Mouse (Mus musculus): ENCODE results near the gene Cir1.

Cir1 gene

DNA sequence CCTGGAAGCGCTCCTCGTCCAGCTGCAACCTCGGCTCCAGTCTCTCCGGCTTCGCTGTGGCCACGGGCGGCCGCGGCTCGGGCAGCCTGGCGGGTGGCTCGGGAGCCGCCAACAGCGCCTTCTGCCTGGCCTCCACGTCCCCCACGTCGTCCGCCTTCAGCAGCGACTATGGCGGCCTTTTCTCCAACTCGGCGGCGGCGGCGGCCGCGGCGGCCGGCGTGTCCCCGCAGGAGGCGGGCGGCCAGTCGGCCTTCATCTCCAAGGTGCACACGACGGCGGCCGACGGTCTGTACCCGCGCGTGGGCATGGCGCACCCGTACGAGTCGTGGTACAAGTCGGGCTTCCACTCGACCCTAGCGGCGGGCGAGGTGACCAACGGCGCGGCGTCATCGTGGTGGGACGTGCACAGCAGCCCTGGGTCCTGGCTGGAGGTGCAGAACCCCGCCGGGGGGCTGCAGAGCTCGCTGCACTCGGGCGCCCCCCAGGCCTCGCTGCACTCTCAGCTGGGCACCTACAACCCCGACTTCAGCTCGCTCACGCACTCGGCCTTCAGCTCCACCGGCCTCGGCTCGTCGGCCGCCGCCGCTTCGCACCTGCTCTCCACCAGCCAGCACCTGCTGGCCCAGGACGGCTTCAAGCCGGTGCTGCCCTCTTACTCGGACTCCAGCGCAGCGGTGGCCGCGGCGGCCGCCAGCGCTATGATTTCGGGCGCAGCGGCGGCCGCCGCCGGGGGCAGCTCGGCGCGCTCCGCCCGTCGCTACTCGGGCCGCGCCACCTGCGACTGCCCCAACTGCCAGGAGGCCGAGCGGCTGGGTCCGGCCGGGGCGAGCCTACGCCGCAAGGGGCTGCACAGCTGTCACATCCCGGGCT lies 39.0 kb downstream of the Cir1 start:
- in situ Hi-C loops (cut with MboI, MseI) = loop anchor here in 1 of 2 experiments (10.0 kb wide), 1 partner anchor 289 kb away; the partner anchor contains the start of genes Gm11084 and Sp3

DNA sequence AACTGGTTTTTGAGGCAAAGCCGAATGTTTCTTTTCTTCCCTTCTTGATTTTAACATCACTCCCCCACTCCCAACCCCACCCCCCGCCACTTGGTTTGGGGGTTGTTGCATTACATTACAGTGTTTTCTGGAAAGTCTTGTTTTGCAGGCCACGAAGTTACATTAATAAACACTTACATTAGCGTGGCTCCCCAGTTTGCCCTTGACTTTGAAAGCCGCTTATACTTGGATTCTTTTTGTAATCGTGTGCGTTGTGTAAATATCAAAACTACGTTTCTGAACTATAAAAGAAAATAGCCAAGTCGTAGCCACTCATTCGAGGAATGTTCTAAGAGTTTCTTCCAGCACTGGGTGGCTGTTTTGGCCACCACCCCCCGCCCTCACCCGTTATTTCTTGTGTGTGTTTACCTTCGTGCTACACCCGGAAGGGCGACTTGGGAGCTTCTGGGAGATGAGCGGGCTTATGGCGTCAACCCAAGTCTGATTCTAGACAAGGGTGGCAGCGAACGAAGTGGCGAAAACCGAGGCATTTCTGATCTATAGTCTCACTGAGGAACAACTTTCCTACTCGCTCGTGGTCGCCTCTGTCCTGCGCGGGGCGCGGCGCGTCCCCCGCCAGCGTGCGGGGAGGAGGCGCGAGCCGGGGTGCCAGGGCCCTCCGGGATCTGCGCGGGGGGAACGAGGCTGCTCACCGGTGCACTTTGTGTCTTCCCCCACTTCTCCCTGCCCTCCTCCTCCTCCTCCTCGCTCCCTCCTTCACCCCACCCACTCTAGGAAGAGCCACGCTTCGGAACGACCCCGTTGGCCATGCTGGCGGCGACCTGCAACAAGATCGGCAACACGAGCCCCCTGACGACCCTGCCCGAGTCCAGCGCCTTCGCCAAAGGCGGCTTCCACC lies 39.9 kb downstream of the Cir1 start:
- in situ Hi-C loops (cut with MboI, MseI) = loop anchor here in 1 of 2 experiments (10.0 kb wide), 1 partner anchor 288 kb away; the partner anchor contains the start of genes Gm11084 and Sp3

DNA sequence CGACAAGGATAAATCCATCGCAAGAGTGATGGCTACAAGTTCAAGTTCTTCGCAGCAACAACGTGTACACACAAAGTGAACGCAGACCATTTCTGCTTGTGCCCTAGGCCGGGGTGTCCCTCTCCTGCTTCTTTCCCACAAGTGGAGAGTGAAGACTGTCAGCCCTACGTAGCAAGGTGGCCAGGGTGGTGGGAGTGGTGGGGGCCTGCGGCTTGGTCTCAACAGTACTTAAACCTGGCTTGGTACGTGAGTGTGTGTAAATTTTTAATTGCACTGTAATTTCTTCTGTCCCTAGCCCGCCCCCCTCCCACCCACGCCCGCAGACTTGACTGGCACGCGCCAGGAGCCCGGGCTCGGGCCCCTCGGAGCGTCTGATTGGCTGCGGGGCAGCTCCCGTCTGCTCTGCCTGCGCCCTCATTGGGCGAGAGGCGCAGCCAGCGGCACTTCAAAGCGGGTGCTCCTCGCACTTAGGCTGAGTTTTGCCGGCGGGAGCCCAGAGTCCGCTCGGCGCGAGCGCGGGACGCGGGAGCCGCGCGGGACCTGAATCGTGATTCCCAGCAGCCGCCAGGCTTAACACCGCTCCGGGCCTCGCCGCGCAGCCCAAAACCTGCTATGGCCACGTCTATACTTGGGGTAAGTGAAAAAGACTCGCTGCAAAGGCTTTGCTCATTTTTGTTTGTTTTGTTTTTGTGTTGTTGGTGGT lies 40.9 kb downstream of the Cir1 start, which contains the start of gene Sp9:
Gene Sp9 (plus strand): TSS at position 467 of the 703 bp plus-strand sequence.
- in situ Hi-C loops (cut with MboI, MseI) = loop anchor here in 1 of 2 experiments (10.0 kb wide), 1 partner anchor 287 kb away; the partner anchor contains the start of genes Gm11084 and Sp3

DNA sequence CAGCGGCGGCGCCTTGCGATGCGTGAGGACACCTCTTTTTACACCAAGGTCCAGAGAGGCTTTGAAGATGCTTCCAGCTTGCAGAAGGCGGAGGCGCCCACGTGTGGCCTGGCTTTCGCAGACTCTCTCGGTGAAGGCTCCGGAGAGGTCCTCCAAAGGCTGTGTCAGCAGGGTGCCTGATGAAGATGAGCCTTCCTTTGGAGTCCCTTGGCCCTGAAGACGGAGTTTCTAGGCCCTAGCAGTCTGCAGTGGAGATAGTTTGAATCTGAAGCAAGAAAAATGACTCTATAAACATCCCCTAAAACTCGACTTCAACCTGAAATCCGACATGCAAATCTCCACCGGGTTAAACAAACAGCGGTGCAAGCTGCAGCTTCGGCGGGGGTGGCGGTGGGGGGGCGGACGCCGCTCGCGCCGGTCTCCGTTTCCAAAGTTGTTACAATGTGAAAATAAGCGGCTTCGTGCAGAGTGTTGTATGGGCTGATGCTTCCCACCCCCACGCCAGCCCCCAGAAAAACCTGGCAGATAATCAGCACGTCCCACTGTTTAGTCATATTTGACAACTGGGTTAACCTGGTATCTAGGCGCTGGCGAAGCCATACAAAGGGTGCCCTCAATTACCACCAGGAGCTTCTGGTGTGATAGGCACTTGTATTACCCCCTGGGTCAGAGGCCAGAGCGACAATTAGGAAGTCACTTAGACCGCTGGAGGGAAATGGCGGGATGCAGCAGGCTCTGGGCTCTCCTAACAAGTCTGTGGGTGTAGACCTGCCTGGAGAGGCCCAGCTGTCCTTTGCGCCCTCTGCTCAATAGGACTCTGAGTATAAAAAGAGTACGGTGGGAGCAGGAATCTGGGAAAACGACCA lies 41.7 kb downstream of the Cir1 start:
- in situ Hi-C loops (cut with MboI, MseI) = loop anchor here in 1 of 2 experiments (10.0 kb wide), 1 partner anchor 286 kb away; the partner anchor contains the start of genes Gm11084 and Sp3

DNA sequence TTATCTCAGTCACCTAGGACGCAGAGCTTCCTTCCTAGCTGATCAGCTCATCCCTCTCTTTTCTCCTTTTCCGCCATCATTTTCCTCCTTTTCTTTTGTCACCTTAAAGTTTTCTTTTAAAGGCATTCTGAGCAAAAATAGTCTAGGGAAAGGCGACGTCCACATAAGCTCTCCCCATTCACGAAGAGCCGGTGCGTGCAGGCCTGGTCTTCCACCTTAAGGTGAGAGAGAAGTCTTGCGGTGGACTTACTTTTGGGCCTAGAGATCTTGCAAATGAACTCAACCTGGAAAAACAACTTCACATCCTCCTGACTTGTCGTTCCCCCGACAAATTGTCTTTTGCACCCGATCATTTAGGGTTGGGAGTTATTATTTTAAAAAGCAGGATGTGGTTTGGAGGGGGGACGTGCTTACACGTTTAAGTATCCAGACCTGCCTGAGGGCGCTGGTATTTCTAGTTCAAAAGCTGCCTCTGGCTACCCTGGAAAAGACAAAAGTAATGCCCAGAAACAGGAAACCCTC lies 42.4 kb downstream of the Cir1 start:
- in situ Hi-C loops (cut with MboI, MseI) = loop anchor here in 1 of 2 experiments (10.0 kb wide), 1 partner anchor 285 kb away; the partner anchor contains the start of genes Gm11084 and Sp3

DNA sequence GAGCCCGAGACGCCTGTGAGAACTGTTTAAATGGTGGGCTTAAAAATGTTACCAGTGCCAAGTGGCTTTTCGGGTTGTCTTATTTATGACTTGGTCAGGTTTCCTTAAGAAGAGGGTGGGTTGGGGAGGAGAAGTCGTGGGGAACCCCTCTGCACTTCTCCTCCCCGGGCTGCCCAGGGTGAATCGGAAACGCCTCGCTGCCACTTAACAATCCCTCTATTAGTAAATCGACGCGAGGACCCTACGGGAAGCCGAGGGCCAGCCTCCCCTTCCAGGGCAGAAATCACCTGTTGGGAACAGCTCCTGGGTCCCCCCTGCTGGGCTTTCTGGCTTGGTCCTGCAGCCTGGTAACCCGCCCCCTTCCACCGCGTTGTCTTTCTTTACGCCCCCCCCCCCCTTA lies 42.8 kb downstream of the Cir1 start:
- in situ Hi-C loops (cut with MboI, MseI) = loop anchor here (5.0 to 10.0 kb wide), 2 partner anchors 52 to 285 kb away; partner anchors contain the start of genes Gm11084 (in 1 of the 2), Ola1 (in 1 of the 2) and Sp3 (in 1 of the 2)

DNA sequence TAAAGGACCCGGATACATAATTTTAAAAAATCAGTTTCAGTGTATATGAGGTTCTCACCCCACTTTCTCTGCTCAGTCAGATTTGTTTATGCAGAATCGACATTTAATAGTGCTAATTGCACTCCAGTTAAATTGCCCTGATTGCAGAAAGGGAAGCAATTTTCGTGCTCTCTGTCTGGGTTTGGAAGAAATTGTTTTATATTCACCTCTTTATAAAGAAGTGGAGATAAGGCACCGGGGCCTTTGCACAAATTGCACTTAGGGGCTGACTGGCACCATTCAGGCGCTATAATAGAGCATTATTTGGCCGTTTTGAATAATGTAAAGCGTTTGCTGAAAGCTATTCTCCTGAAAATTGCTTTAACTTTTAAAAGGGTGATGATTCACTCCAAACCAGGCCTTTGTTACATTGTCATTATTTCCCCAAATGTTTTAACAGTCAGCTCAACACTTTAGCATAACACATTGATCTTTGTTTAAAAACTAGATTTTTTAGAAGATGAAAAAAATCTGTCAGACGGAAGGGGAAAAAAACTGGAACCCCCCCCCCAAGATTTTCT lies 43.6 kb downstream of the Cir1 start:
- in situ Hi-C loops (cut with MboI, MseI) = loop anchor here in 1 of 2 experiments (5.0 kb wide), 1 partner anchor 52 kb away; the partner anchor contains the start of gene Ola1

DNA sequence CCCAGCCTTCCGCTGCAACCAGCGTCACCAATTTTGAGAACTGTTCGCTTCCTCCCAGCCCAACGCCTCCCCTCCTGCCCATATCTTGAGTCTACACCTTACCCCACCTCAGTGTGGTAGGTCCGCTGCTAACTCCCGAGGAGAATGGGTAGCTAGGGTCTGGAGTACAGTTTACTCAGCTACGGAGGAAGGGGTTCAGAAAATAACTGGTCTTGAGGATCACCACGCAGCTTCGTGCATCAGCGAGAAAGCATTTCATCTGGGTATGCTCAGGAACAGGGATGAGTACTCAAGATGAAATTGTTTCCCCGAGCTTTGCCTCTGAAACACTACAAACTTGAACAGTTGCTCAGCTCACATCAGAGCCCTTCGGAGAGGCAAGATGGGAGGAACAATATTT lies 44.2 kb downstream of the Cir1 start:
- in situ Hi-C loops (cut with MboI, MseI) = loop anchor here in 1 of 2 experiments (5.0 kb wide), 1 partner anchor 51 kb away; the partner anchor contains the start of gene Ola1

DNA sequence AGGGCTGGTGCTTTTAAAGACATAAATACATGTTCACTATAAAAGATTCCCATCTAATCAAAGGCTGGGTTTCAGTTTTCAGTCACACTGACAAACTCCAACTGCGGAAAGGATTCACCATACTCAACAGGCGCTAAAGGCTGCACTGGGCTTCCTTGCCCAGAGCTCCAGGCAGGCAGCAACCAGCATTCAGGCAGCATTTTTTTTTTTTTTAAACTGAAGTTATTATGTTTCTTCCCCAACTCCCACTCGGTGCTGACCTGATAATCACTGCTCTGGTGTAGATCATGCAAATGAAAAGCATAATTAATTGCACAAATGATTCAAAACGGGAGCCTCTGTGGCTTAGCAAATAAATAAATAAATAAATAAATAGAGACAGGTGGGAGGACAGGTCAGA lies 44.7 kb downstream of the Cir1 start:
- in situ Hi-C loops (cut with MboI, MseI) = loop anchor here in 1 of 2 experiments (5.0 kb wide), 1 partner anchor 51 kb away; the partner anchor contains the start of gene Ola1

DNA sequence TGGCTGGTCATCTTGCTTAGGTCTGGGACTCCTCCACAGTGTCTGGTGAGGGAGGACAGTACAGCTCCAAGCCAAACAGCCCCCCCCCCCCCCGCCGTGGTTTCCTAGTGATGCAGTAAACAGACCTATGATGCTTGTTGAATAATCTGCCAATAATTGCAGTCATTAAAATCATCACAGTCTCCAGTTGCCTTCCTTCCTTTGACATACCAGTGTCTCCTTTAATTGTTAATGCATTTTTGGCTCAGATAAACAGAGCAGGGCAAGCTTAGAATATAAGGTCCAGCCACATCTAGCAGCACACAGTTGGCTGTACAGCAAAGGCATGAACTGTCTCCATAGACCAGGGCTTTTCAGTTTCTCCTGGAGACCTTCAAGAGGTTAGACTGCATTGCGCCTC lies 45.3 kb downstream of the Cir1 start:
- in situ Hi-C loops (cut with MboI, MseI) = loop anchor here in 1 of 2 experiments (5.0 kb wide), 1 partner anchor 50 kb away; the partner anchor contains the start of gene Ola1

DNA sequence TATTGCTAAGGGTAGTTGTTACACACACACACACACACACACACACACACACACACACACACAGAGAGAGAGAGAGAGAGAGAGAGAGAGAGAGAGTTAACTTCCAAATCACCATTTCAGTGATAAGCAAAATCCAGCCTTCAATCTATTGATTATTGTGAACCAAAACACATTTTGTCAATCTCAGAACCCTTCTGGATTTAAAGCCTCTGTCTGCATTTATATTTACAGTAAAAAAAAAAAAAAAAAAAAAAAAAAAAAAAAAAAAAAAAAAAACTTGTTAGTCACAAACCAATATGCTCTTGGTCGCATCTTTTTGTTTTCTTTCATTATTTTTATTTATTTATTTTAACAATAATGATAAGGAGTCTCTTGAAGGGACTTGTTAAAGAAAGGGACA lies 45.9 kb downstream of the Cir1 start:
- in situ Hi-C loops (cut with MboI, MseI) = loop anchor here in 1 of 2 experiments (5.0 kb wide), 1 partner anchor 49 kb away; the partner anchor contains the start of gene Ola1

DNA sequence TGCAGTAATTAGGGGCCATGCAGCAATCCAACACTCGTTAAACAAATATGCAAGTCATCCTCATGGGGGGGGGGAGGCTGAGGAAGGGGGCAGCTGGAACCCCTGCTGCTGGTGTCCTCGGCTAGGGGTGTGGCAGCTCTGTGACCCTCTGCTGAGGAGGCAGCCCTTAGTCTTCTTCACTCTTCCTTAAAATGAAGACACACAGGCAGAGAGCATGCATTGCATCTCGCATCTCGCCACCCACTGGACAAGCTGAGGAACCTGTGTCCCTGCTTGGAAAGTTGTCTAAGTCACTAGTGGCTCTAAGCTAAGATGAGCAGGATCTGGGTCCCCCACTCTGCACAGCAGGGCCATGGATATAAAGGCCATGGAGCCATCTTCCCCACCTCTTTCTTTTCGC lies 46.5 kb downstream of the Cir1 start:
- in situ Hi-C loops (cut with MboI, MseI) = loop anchor here in 1 of 2 experiments (5.0 kb wide), 1 partner anchor 49 kb away; the partner anchor contains the start of gene Ola1

DNA sequence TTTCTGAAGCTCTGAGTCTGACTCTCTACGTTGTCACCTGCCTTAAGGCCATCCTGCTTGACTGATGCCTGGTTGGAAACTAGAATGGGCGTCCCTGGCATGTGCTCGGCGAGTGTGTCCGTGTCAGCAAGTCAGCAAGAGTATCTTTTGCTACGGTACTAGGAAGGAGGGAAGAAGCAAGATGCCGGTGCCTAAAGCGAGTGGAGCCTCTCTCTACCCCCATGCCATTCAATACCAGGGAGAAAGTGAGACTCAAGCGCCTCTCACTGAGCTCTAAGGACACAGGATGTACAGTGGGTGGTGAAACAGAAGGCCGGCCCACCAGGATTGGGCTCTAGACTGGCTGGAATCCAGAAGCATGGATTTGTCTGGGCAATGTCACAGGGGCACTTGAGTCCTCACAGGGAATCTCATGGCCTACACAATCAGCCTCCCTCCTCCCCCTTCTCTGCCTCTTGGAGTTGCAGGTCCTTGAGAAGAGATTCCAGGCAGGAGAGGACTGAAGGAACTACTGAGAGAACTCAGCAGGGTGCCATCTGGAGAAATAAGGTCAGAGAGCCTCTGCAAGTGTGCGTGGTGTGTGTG lies 47.8 kb downstream of the Cir1 start:
- in situ Hi-C loops (cut with MboI, MseI) = loop anchor here in 1 of 2 experiments (5.0 kb wide), 1 partner anchor 47 kb away; the partner anchor contains the start of gene Ola1

DNA sequence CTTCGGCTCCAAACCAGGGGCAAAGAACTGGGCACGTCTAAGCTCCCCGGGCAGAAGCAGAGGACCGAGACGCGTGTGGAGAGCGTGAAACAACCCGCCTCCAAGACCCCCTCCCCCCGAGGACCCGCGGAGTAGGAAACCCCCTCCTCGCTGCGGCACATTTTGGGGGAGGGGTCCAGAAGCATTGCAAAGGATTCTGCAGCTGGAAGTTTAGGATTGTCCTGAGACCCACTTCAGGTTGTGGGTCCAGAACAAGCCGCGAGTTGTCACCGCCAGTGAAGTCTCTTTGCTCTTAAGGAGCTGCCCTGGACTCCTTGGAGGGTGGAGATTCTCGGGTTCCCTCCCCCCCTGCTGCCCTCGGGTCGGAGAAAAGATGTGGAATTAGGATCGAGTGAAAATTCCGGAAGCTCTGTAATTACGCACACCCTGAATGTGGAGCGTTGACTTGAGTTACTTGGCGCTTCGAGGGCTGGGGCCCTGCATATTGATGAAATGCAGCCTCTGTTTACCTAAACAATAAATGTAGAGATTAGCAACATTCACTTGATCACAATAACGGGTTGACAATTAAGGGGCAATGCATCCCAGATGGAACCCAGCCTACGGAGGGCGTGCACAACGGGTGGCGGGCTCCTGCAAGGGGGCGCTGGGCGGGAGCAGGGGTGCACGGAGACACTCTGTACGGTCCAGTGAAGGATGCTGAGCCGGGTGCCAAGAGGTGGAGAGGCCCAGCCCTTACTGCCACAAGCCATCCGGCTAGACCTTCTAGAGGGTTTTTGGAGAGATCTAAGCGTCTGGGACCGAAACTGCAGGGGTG lies 48.5 kb downstream of the Cir1 start:
- in situ Hi-C loops (cut with MboI, MseI) = no loop called here

DNA sequence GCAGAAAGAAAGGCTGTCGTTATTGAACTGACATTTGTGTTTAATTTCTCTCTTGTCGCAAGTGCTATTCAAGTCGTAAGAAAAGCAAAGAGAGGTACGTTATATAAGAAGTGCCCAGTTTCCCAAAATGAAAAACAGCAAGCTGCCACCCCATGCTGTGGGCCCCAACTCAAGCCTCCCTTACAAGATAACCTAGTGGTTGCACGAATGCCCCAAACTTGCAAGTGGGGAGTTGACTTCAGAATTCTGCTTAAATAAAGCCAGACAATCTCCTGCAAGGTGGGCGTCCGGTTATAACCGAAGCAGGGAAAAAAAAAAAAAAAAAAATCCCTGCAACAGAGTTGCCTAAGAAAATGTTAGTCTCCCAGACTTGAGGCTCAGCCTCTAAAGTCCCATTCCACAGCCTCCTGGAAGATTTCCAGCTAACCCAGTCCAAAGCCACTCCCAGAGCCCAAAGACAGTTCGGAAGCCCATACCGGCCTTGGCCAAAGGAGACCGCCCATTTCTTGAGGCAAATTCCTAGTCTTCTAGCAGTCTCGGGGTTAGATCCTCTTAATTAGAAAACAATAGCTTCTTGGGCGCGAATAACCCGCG lies 49.2 kb downstream of the Cir1 start:
- in situ Hi-C loops (cut with MboI, MseI) = no loop called here

DNA sequence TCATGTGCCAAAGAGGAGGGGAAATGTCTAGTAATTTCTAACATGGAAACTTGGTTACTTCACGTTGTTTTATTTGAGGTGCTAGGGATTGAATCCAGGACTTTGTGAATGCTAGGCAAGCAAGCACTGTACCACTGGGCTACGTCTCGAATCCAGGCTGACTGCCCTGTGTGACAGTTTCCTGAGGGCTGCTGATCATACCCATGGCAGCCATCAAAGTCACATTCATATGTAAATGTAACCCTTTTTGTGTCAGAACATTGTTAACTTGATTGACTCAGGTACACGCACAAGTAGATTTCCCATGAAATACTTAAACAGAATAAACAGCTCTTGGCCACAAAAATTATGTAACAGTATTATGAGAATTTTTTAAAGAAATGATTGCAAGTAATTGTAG lies 63.8 kb downstream of the Cir1 start:
- in situ Hi-C loops (cut with MboI, MseI) = loop anchor here in 1 of 2 experiments (5.0 kb wide), 1 partner anchor 1001 kb away; no protein-coding TSS in a partner anchor

DNA sequence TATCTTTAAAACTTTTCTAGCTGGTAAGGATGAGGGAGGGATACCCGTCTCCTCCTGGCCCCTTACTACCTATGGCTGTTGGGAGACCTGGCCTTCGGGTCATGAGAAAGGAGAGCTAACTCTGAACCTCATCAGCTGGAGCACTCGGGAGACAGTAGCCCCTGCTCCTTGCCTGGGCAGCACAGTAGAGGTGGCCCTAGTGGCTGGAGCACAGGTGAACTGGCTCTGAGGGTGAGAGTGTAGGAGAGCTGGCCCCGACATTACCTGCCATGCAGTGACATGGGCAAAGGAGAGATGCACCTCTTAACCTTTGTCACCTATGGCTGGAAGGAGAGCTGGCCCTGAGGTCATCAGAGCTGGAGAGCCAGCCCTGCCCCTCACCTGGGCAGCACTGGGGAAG lies 71.2 kb downstream of the Cir1 start:
- in situ Hi-C loops (cut with MboI, MseI) = no loop called here
